Mouse (Mus musculus) megakaryocyte progenitor cell, adult 5-6 weeks (primary cell): ENCODE measurements around the gene Srms. TPM values are rescaled to one million over a fixed set of nuclear protein-coding genes. Genes with fewer than 3 reads are reported as not detected.
"Not testable (repeated sequence)": the region's sequence is repeated elsewhere in the genome, so short reads cannot be mapped to it uniquely, and the experiment has no call there.

Experiments
- ATAC-seq: replicated peaks from 2 replicates; pipeline ENCODE4 v1.8.0; 2016; ENCODE audit warnings: mild to moderate bottlenecking, moderate TSS enrichment, inconsistent platforms; ENCODE audit not compliant: poor library complexity
- total RNA-seq, 2 experiments: library from RNA; stranded (forward) in 1 of 2; stranded (reverse) in 1 of 2; fragments of 157-497, 149-512 nt in 1 of 2; fragments of 200-1000 nt in 1 of 2; gene quantifications; 2 replicates each; pipeline versions ENCODE4 v1.2.3 to v1.2.4; 2015 to 2017

Gene Srms
- total RNA-seq, 2 experiments from 2014 or later: not detected

GRCm38 (mm10) chr2:181220361-181220760 is 7.4 kb upstream of the Srms start:
- no peak for ATAC-seq

- peak; percentile 94 for ATAC-seq
Measured at GRCm38 (mm10) chr2:181219538-181220216, 6.7 kb upstream of the Srms start, which contains the start of gene Fndc11. Gene Fndc11, plus strand, starts transcription at chr2:181220013.

- no peak for ATAC-seq
Measured at GRCm38 (mm10) chr2:181218881-181219485, 6.0 kb upstream of the Srms start.

- ATAC-seq: no peak
Measured at GRCm38 (mm10) chr2:181216037-181216436, 3.1 kb upstream of the Srms start.

GRCm38 (mm10) chr2:181212389-181213020 is 480 bp downstream of the Srms start:
- peak; percentile 36 for ATAC-seq

- ATAC-seq: peak; percentile 33; the same call in 1 of the 2 replicates
Measured at GRCm38 (mm10) chr2:181206118-181206517, 6.9 kb downstream of the Srms start.

GRCm38 (mm10) chr2:181205678-181206077 is 7.3 kb downstream of the Srms start:
- peak; percentile 38; the same call in 1 of the 2 replicates for ATAC-seq

- no peak for ATAC-seq
Measured at GRCm38 (mm10) chr2:181202886-181203285, 10.1 kb downstream of the Srms start.

GRCm38 (mm10) chr2:181202422-181202821 is 10.6 kb downstream of the Srms start, which contains the start of gene Ptk6:
Gene Ptk6, minus strand, starts transcription at chr2:181202789.
- no peak for ATAC-seq

GRCm38 (mm10) chr2:181201606-181202005 is 11.4 kb downstream of the Srms start:
- ATAC-seq: no peak

- no peak for ATAC-seq
Measured at GRCm38 (mm10) chr2:181196628-181197300, 16.2 kb downstream of the Srms start.

- ATAC-seq: peak; percentile 72
Measured at GRCm38 (mm10) chr2:181193044-181193443, 19.9 kb downstream of the Srms start.

GRCm38 (mm10) chr2:181191936-181192335 is 21.0 kb downstream of the Srms start:
- no peak for ATAC-seq

GRCm38 (mm10) chr2:181191385-181191784 is 21.6 kb downstream of the Srms start:
- ATAC-seq: not testable (repeated sequence)

GRCm38 (mm10) chr2:181189321-181189720 is 23.7 kb downstream of the Srms start:
- ATAC-seq: no peak

GRCm38 (mm10) chr2:181188681-181189080 is 24.3 kb downstream of the Srms start:
- ATAC-seq: no peak

GRCm38 (mm10) chr2:181187121-181188000 is 25.6 kb downstream of the Srms start, which contains the start of gene Ppdpf:
Gene Ppdpf, plus strand, starts transcription at chr2:181187247.
- peak; percentile 86 for ATAC-seq

GRCm38 (mm10) chr2:181186635-181187034 is 26.4 kb downstream of the Srms start:
- ATAC-seq: peak; percentile 81

- ATAC-seq: no peak
Measured at GRCm38 (mm10) chr2:181180898-181181297, 32.1 kb downstream of the Srms start.

GRCm38 (mm10) chr2:181178471-181178870 is 34.5 kb downstream of the Srms start:
- no peak for ATAC-seq
